In the genomic region with DNA sequence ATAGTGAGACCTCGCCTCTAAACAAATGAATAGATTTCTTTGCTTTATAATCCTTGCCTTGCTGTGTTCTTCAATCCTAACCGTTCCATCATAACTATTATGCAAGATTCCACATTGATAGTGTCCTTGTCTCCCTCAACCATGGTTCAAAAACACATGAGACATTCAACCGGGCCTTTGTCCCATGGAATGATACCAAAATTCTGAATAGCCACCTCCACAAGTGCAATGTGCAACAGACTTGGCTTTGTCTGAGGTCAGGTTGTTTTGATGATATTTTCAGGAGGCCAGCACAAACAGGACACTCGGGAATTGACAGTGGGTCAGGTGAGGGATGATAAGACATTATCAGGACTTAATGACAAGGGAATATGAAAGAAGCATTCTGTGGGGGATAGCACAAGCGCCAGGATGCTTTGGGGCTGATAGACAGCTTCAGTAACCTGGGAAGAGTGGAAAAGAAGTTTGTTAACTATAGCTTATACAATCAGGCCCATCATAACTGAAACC, we compare ENCODE assay signal across 24 mouse cellular contexts. TPM values are rescaled to one million over a fixed set of nuclear protein-coding genes. Genes with fewer than 3 reads are reported as not detected.
DNase-seq lines count a peak whose midpoint lies in the region; ATAC-seq and TF ChIP-seq lines count a peak whose summit lies in the region.
"Had no signal": no experiment of that assay in that cellular context is flagged by ENCODE, and none has a peak within 500 bp of the region (broad histone marks: within the 10 kb centered on the region; RNA-seq: fewer than 3 reads in every experiment).

No protein-coding gene starts in this region.

- DNase-seq in heart, adult 11 months, result peak; percentile 90
- DNase-seq in heart, postnatal 25 days (ENCODE audit: low spot score), result no peak
- peak; percentile 98 for DNase-seq in liver, adult 2 months (ENCODE audit: extremely low read depth, low read depth, low spot score)
- no peak for DNase-seq in liver
- no peak for DNase-seq in liver, embryonic 11.5 days (ENCODE audit: low spot score)
- DNase-seq: adrenal gland, adult 8-10 months; adrenal gland, postnatal 14 days; adrenal gland, postnatal 36 days; B cell, adult 2 months; cerebellum, adult 11-12 months; cerebellum, adult 2 months; cerebellum, adult 9-10 months; cerebellum, postnatal 10 days; cerebellum, postnatal 25 days had no signal

- no peaks in the 10 kb centered on the region for H3K27me3 ChIP-seq in liver, adult 2 months (ENCODE audit: control insufficient read depth, insufficient read depth, low read length)
- no peaks in the 10 kb centered on the region for H3K27me3 ChIP-seq in liver, embryonic 15.5 days
- no peaks in the 10 kb centered on the region for H3K27me3 ChIP-seq in liver, embryonic 11.5 days (replicated peaks; ENCODE audit: control insufficient read depth, insufficient read depth, low read length)
- H3K27me3 ChIP-seq: CH12.LX; embryonic facial prominence, embryonic 12.5 days; forebrain, embryonic 13.5 days; forebrain, embryonic 15.5 days; Patski had no signal

- no peak overlapping the region for H3K4me3 ChIP-seq in liver, adult 2 months (ENCODE audit: insufficient read depth, low read depth, low read length)
- no peak overlapping the region for H3K4me3 ChIP-seq in liver, embryonic 15.5 days (replicated peaks)
- H3K4me3 ChIP-seq in liver, embryonic 11.5 days (ENCODE audit: low read depth, low read length), result no peak overlapping the region
- H3K4me3 ChIP-seq: embryonic facial prominence, embryonic 10.5 days; embryonic facial prominence, embryonic 12.5 days; forebrain, embryonic 13.5 days; forebrain, embryonic 15.5 days had no signal

- no peak overlapping the region for H3K9ac ChIP-seq in liver, adult 2 months (ENCODE audit: low read depth, low read length)
- H3K9ac ChIP-seq in liver, embryonic 15.5 days, result no peak overlapping the region
- no peak overlapping the region for H3K9ac ChIP-seq in liver, embryonic 11.5 days (ENCODE audit: low read depth, low read length)
- H3K9ac ChIP-seq: embryonic facial prominence, embryonic 12.5 days; forebrain, embryonic 13.5 days; forebrain, embryonic 15.5 days had no signal

- no peaks in the 10 kb centered on the region for H3K79me2 ChIP-seq in liver, adult 2 months (ENCODE audit: control insufficient read depth, insufficient read depth, low read length)

- no peak for TF ChIP-seq CTCF in liver, adult 2 months (IDR thresholded peaks at IDR 0.05; ENCODE audit: low read depth, low read length)

- no peaks in the 10 kb centered on the region for H3K36me3 ChIP-seq in liver, adult 2 months (ENCODE audit: control insufficient read depth, insufficient read depth, low read length)
- H3K36me3 ChIP-seq in liver, embryonic 15.5 days (replicated peaks), result no peaks in the 10 kb centered on the region
- H3K36me3 ChIP-seq in liver, embryonic 11.5 days (ENCODE audit: control insufficient read depth, insufficient read depth, low read length), result no peaks in the 10 kb centered on the region
- H3K36me3 ChIP-seq: embryonic facial prominence, embryonic 10.5 days; embryonic facial prominence, embryonic 12.5 days; forebrain, embryonic 15.5 days; G1E had no signal

- no peak for ATAC-seq in liver, embryonic 15.5 days (ENCODE audit: insufficient read depth)
- ATAC-seq in liver, embryonic 11.5 days (replicated peaks; ENCODE audit: low FRiP score), result no peak
- ATAC-seq: activated CD4-positive, CD25-positive, alpha-beta regulatory T cell, adult 4 months; CD4-positive, CD25-positive, alpha-beta regulatory T cell, adult 4 months; forebrain, embryonic 13.5 days; forebrain, embryonic 15.5 days; Patski had no signal

- 45% methylated on average over 5 of the region's 5 CpGs for WGBS in liver, adult 2 months
- 49% methylated on average over 5 of the region's 5 CpGs for WGBS in liver, embryonic 15.5 days (ENCODE audit: insufficient replicate concordance)
- WGBS in liver, embryonic 11.5 days, result 75% methylated on average over 5 of the region's 5 CpGs

- TF ChIP-seq POLR2A in liver, adult 2 months (IDR thresholded peaks at IDR 0.05; ENCODE audit: extremely low read depth, insufficient read depth, low read length), result no peak

- H3K4me2 ChIP-seq in liver, embryonic 15.5 days, result no peak overlapping the region
- no peak overlapping the region for H3K4me2 ChIP-seq in liver, embryonic 11.5 days
- H3K4me2 ChIP-seq: embryonic facial prominence, embryonic 12.5 days; forebrain, embryonic 13.5 days; forebrain, embryonic 15.5 days had no signal

- H3K9me3 ChIP-seq in liver, embryonic 15.5 days (replicated peaks), result no peaks in the 10 kb centered on the region
- no peaks in the 10 kb centered on the region for H3K9me3 ChIP-seq in liver, embryonic 11.5 days (ENCODE audit: control insufficient read depth, low read length)
- H3K9me3 ChIP-seq: embryonic facial prominence, embryonic 10.5 days; embryonic facial prominence, embryonic 12.5 days; forebrain, embryonic 13.5 days; forebrain, embryonic 15.5 days; G1E had no signal

- H3K4me1 ChIP-seq in liver, adult 2 months (ENCODE audit: control insufficient read depth, insufficient read depth, low read length), result peaks cover 18% of the 10 kb centered on the region
- peaks cover 26% of the 10 kb centered on the region for H3K4me1 ChIP-seq in liver, embryonic 15.5 days (replicated peaks)
- H3K4me1 ChIP-seq in liver, embryonic 11.5 days (replicated peaks; ENCODE audit: control insufficient read depth, insufficient read depth, low read length), result 0 out of 2 replicates have a peak, but pooled peaks cover 3% of the 10 kb centered on the region
- H3K4me1 ChIP-seq: embryonic facial prominence, embryonic 10.5 days; embryonic facial prominence, embryonic 12.5 days; forebrain, embryonic 13.5 days; forebrain, embryonic 15.5 days had no signal

- peak overlapping the region; percentile 78 for H3K27ac ChIP-seq in liver, adult 2 months (replicated peaks; ENCODE audit: insufficient read depth, low read depth, low read length)
- H3K27ac ChIP-seq in liver, embryonic 15.5 days (replicated peaks), result 0 out of 2 replicates have a peak overlapping the region, but pooled peaks have one; percentile 31
- no peak overlapping the region for H3K27ac ChIP-seq in liver, embryonic 11.5 days (ENCODE audit: low read depth, low read length)
- H3K27ac ChIP-seq: embryonic facial prominence, embryonic 10.5 days; embryonic facial prominence, embryonic 12.5 days; forebrain, embryonic 13.5 days; forebrain, embryonic 15.5 days had no signal

- intact Hi-C loops in heart, postnatal 25 days (cut with DNase I), result no loop called here

RNA-seq across cellular contexts. Expression of a gene that starts 59.9 kb away (rescaled TPM):
- 10 to 100 TPM; 13.5 to 15.6 TPM for total RNA-seq in heart, postnatal 25 days (2021)
- total RNA-seq in liver, adult 2 months (2014; rRNA removed), result 0.55 and 0.81 TPM in 2 replicates
- polyA plus RNA-seq in liver, adult 2 months (2012; rRNA removed), result 0.05 and 0.17 TPM in 2 replicates
- polyA plus RNA-seq in liver, embryonic 15.5 days (2015; fragmentation: Nextera tagmentation; extraction: Ambion mirVana), result 18.5 and 19.0 TPM in 2 replicates
- 26.0 and 28.8 TPM in 2 replicates for polyA plus RNA-seq in liver, embryonic 11.5 days (2014; fragmentation: Nextera tagmentation; extraction: Ambion mirVana)

Comparison
In these comparisons a context has a peak if more than half of its experiments do, and no peak if none do; other contexts are left out.
1. DNase-seq: peak in heart, adult 11 months (single experiment) and liver, adult 2 months (single experiment); none in heart, postnatal 25 days (single experiment), liver (single experiment) and liver, embryonic 11.5 days (single experiment).
2. RNA of a gene that starts 59.9 kb away (polyA plus RNA-seq): 26.0 to 28.8 TPM in liver, embryonic 11.5 days and 18.5 to 19.0 TPM in liver, embryonic 15.5 days; 0.05 to 0.17 TPM in liver, adult 2 months; every median in the first group is over 10 times any median in the second.